Mouse (Mus musculus) lung, adult 10 weeks (tissue): Measurements from ENCODE around the gene Tex12. TPM values are rescaled to one million over a fixed set of nuclear protein-coding genes. Genes with fewer than 3 reads are reported as not detected.

Source experiments
- polyA plus RNA-seq: library from polyadenylated mRNA; stranded (reverse); fragments of 350-450 nt; fragmentation: Illumina TruSeq; extraction: RNeasy Lipid Tissue Mini Kit (QIAGEN cat#74804); gene quantifications from one replicate; pipeline ENCODE4 v1.2.3, GENCODE M21; 2014; ENCODE audit warnings: low read depth, low replicate concordance; ENCODE audit not compliant: insufficient read depth

Tex12 gene
- not detected for polyA plus RNA-seq

DNA sequence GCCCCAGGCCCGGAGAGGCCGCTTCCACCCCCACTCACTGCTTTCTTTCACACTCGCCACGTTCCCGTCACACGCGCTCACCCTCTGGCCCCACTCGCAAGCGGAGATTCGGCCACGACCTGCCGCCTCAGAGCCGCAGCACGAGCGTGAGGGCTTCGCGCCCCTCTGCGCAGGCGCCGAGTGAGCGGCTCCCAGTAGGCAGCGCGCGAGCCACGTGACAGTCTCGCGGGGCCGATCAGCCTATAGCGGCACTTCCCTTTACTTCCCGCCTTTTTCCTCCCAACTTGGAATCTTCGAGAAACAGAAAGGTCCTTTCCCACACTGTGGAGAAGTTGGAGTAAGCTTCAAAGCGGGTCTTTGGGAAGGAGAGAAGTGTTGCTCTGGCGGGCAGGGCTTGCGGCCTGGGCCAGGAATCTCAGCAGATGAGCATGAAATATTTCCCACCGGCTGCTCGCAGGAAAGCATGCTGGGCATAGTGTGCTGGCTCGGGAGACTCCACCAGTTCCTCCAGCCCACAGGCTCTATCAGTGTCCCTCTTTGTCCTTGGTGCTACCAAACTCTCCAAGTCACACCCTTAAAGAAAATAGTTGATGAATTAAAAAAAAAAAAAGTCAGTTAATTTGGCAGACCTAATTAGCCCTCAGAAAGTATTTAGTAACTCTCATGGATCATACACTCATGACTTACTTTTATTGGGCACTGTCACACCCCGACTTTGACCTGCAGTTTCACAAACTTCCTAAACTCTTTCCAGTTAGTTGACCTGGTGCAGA, at the start of gene Tex12:
Tex12 (minus strand) TSS at position 181 of the 773 bp plus-strand sequence.

DNA sequence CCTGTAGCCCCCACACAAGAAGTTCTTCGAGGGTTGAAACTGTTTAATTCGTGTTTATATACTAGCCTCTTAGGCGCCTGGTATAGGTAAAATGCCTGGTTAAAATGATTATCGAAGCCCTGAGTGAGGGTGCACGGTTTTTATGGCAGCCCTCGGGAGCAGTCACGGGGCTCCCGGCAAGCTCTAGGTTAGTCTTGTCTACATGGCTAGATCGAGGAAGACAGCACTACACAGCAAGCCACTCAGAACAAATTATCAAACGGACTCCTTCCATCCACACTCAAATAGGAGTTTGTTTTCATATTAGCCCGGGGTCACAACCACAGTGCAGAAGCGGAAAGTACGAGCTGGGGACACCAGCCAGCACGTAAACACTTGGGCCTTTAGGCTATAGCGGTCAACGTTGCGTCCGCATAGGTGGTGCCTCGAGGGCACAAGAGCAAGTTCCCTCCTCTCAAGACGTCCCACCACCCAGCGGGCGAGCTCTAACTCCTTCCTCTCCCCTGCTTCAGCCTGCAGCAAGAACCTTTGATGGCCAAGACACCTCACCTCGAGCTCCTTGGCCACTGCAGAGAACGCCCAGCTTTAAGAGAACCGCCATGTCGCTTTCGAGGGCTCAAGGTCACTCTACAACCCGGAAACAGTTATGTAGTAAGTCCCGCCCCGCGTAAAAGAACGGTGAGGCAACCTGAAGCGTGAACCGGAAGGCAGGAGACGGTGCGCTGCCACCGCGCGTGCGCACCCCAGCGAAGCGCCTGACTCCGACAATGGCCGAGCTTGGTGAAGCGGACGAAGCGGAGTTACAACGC, 42.3 kb upstream of the Tex12 start, which contains the start of the genes Sdhd and Timm8b:
Sdhd (minus strand) TSS at position 624 of the 809 bp plus-strand sequence.
Timm8b (plus strand) TSS at position 722 of the 809 bp plus-strand sequence.

DNA sequence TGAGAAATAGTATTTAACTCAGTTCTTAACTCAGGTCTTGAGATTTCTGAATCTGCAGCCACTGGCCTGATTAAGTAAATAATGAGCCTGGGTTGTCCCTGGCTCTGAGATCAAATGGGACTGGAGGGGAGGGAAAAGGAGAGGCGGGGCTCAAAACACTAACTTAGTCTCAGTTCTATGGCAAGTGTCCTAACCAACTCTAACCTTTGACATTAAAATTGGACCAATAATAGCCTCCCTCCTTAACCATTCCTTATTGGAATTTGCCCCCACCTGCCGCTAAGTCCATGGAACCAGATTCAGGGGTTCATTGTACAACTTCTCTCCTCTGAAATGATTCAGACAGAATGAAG, 6.1 kb downstream of the Tex12 start, which contains the start of gene Bco2:
Bco2 (minus strand) TSS at position 88 of the 353 bp plus-strand sequence.

DNA sequence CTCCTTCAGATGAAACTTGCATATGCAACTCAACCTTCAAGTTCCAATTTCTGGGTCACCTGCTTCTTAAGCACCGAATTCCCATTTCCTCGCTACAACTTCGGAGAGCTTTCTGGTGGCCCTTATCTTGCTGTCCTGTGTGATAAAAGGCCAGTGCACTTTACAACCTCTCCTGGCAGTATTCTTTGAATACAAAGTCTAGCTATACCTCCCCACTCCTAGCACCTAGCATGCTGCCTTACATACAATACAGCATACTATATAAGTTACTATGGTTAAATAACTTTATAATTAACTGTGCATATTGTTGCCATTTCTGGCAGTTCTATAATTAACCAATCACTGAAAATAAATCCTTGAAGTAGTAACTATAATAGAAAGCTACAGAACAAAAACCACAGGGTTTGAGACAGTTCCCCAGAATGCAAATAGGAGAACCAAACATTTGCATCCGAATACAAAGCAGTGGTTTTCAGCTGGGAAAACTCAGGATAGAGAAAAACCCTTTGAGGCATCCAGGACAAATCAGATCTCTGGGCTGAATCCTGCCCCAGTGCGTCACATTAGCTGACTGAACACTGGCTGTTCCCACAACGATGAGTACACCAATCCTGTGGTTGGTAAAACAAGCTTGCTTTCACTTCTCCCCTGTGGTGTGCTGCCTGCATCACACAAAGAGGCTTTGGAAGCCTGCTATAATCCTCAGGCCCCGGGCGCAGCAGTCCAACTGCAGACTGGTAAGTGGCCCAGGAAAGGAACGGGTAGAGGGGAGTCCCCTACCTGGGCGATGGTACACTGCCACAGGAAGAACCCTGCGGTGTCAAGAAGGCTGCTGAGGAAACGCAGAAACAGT, 6.7 kb downstream of the Tex12 start, which contains the start of gene Il18:
Il18 (plus strand) TSS at position 587 of the 853 bp plus-strand sequence.

DNA sequence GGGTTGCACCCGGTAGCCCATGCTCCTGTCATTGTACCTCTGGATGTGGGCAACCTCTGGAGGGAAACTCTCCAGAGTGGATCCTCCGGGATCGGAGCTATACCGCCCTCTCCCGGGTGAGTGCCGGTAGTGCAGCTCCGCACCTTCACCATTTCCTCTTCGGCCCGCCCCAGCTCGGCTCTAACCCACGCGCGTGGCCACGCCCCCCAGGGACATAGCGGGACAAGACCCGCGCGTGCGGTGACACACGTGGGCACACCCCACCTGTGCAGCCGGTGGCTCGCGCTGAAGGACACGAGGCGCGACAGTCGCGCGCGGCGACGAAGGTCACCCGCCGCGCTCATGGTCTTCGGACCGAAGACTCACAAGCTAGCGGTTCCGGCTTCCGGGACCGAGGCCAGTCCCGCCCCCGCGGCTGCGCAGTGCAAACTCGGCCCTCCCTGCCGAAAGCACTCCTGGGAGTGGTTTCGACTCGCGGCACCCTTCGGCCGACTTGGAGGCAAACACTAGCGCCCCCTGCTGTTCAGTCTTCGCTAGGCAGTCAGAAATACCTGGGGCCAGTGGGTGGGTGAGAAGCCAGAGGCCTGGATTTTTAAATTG, 32.7 kb downstream of the Tex12 start, which contains the start of gene Pts:
Pts (minus strand) TSS at position 432 of the 600 bp plus-strand sequence.

Other genes starting within 250 kb of the Tex12 start
- 106 TPM for gene Rpl10-ps3, start 216.4 kb downstream of the Tex12 start, polyA plus RNA-seq
- gene Plet1, start 66.8 kb downstream of the Tex12 start, polyA plus RNA-seq: 52.5 TPM
- gene Pts, start 32.6 kb downstream of the Tex12 start, polyA plus RNA-seq: 72.1 TPM
- 31.8 TPM for gene Il18, start 6.5 kb downstream of the Tex12 start, polyA plus RNA-seq
- gene Bco2, start 6.1 kb downstream of the Tex12 start, polyA plus RNA-seq: 1.4 TPM
- gene Sdhd, start 42.5 kb upstream of the Tex12 start, polyA plus RNA-seq: 151 TPM
- 173 TPM for gene Timm8b, start 42.6 kb upstream of the Tex12 start, polyA plus RNA-seq
- 9.5 TPM for gene Pih1d2, start 56.0 kb upstream of the Tex12 start, polyA plus RNA-seq
- 10.5 TPM for gene Nkapd1, start 56.1 kb upstream of the Tex12 start, polyA plus RNA-seq
- gene Dlat, start 98.5 kb upstream of the Tex12 start, polyA plus RNA-seq: 26.0 TPM
- 5.6 TPM for gene Dixdc1, start 178.2 kb upstream of the Tex12 start, polyA plus RNA-seq
- gene 2310030G06Rik, start 185.2 kb upstream of the Tex12 start, polyA plus RNA-seq: 21.1 TPM
- 400 TPM for gene Cryab, start 190.0 kb upstream of the Tex12 start, polyA plus RNA-seq
- 34.3 TPM for gene Hspb2, start 191.0 kb upstream of the Tex12 start, polyA plus RNA-seq
- 6.0 TPM for gene Fdxacb1, start 206.9 kb upstream of the Tex12 start, polyA plus RNA-seq
- gene Alg9, start 213.7 kb upstream of the Tex12 start, polyA plus RNA-seq: 14.9 TPM
- 58.9 TPM for gene 1110032A03Rik, start 214.2 kb upstream of the Tex12 start, polyA plus RNA-seq